In genomic region chr7:84690101-84690509, GRCm38 (mm10) we compare ENCODE assay signal across 8 mouse cellular contexts. TPM values are rescaled to one million over a fixed set of nuclear protein-coding genes. Genes with fewer than 3 reads are reported as not detected.
A peak's percentile ranks its signal among the peaks of the same experiment; 100 is the strongest.
DNase-seq lines count a peak whose midpoint lies in the region; ATAC-seq and TF ChIP-seq lines count a peak whose summit lies in the region.

No protein-coding gene starts in this region.

- peak overlapping the region; percentile 71 for H3K4me2 ChIP-seq in hindbrain, embryonic 13.5 days
- H3K4me2 ChIP-seq in midbrain, embryonic 14.5 days (ENCODE audit: low read length): peak overlapping the region; percentile 75

- H3K9ac ChIP-seq in hindbrain, embryonic 13.5 days: peak overlapping the region; percentile 69
- peak overlapping the region; percentile 44 for H3K9ac ChIP-seq in midbrain, embryonic 14.5 days (replicated peaks; ENCODE audit: low read length)

- H3K4me1 ChIP-seq in kidney, adult 2 months (ENCODE audit: control insufficient read depth, insufficient read depth, low read length): peaks cover 2% of the 10 kb centered on the region; the same call in 1 of the 2 replicates
- H3K4me1 ChIP-seq in bone marrow, adult 2 months (ENCODE audit: control insufficient read depth, insufficient read depth, low read length): no peaks in the 10 kb centered on the region; the same call in 1 of the 2 replicates
- peaks cover 5% of the 10 kb centered on the region for H3K4me1 ChIP-seq in hindbrain, embryonic 13.5 days (replicated peaks)
- H3K4me1 ChIP-seq in midbrain, embryonic 14.5 days (ENCODE audit: control insufficient read depth, insufficient read depth, low read length): 0 out of 2 replicates have a peak, but pooled peaks cover 3% of the 10 kb centered on the region

- intact Hi-C loops in left cerebral cortex, postnatal 14 days (cut with DNase I): loop anchor here (5.0 kb wide), 1 partner anchor 52 kb away; no protein-coding TSS in a partner anchor
- intact Hi-C loops in gastrocnemius, postnatal 14 days (cut with DNase I; ENCODE audit: low total_unique reads): no loop called here

- H3K36me3 ChIP-seq in kidney, adult 2 months (ENCODE audit: control insufficient read depth, insufficient read depth, low read length): no peaks in the 10 kb centered on the region
- H3K36me3 ChIP-seq in hindbrain, embryonic 13.5 days: no peaks in the 10 kb centered on the region
- H3K36me3 ChIP-seq in midbrain, embryonic 14.5 days (ENCODE audit: control insufficient read depth, insufficient read depth, low read length): no peaks in the 10 kb centered on the region

- H3K27ac ChIP-seq in kidney, adult 2 months (ENCODE audit: insufficient read depth, low read depth, low read length): no peak overlapping the region
- H3K27ac ChIP-seq in bone marrow, adult 2 months (ENCODE audit: control insufficient read depth, insufficient read depth, low read depth, low read length, poor library complexity): no peak overlapping the region
- no peak overlapping the region for H3K27ac ChIP-seq in hindbrain, embryonic 13.5 days
- H3K27ac ChIP-seq in midbrain, embryonic 14.5 days (replicated peaks; ENCODE audit: low read depth, low read length): no peak overlapping the region

- no peaks in the 10 kb centered on the region for H3K27me3 ChIP-seq in kidney, adult 2 months (replicated peaks; ENCODE audit: control insufficient read depth, insufficient read depth, low read length)
- no peaks in the 10 kb centered on the region for H3K27me3 ChIP-seq in hindbrain, embryonic 13.5 days
- no peaks in the 10 kb centered on the region for H3K27me3 ChIP-seq in midbrain, embryonic 14.5 days (ENCODE audit: control insufficient read depth, insufficient read depth, low read length)

- no peak for TF ChIP-seq CTCF in kidney, adult 2 months (conservative IDR thresholded peaks at IDR 0.05; ENCODE audit: insufficient read depth, insufficient read length, low read depth, low read length)
- no peak for TF ChIP-seq CTCF in bone marrow, adult 2 months (IDR thresholded peaks at IDR 0.05; ENCODE audit: control insufficient read depth, insufficient read depth, low read length)

- TF ChIP-seq POLR2A in kidney, adult 2 months (IDR thresholded peaks at IDR 0.05; ENCODE audit: low read depth, low read length): no peak
- no peak for TF ChIP-seq POLR2A in bone marrow, adult 2 months (IDR thresholded peaks at IDR 0.05; ENCODE audit: borderline replicate concordance, control insufficient read depth, low read depth, low read length)

- 7% methylated on average over 19 of the region's 19 CpGs for whole genome bisulfite sequencing in kidney, adult 2 months
- 18% methylated on average over 19 of the region's 19 CpGs for WGBS in bone marrow, adult 2 months
- 4% methylated on average over 19 of the region's 19 CpGs for WGBS in hindbrain, embryonic 13.5 days
- WGBS in midbrain, embryonic 14.5 days: 5% methylated on average over 19 of the region's 19 CpGs

- peak; percentile 95 for ATAC-seq in hindbrain, embryonic 13.5 days (ENCODE audit: low FRiP score)
- ATAC-seq in midbrain, embryonic 14.5 days (ENCODE audit: low FRiP score, low TSS enrichment): no peak

- peak overlapping the region; percentile 48 for H3K4me3 ChIP-seq in kidney, adult 2 months (ENCODE audit: insufficient read depth, low read depth, low read length)
- H3K4me3 ChIP-seq in bone marrow, adult 2 months (replicated peaks; ENCODE audit: control insufficient read depth, low read depth, low read length): peak overlapping the region; percentile 50
- H3K4me3 ChIP-seq in hindbrain, embryonic 13.5 days: peak overlapping the region; percentile 83
- peak overlapping the region; percentile 85 for H3K4me3 ChIP-seq in midbrain, embryonic 14.5 days (replicated peaks; ENCODE audit: low read depth, low read length)

- no peaks in the 10 kb centered on the region for H3K9me3 ChIP-seq in hindbrain, embryonic 13.5 days
- H3K9me3 ChIP-seq in midbrain, embryonic 14.5 days (ENCODE audit: control insufficient read depth, low read length): no peaks in the 10 kb centered on the region

- DNase-seq in kidney, adult 2 months: no peak
- DNase-seq in kidney, adult 8-10 months: no peak
- no peak for DNase-seq in midbrain, embryonic 14.5 days
- no peak for DNase-seq in left cerebral cortex, postnatal 14 days (ENCODE audit: low spot score in 2 of 2)
- no peak for DNase-seq in gastrocnemius, postnatal 14 days
- DNase-seq in urinary bladder, adult 2 months (ENCODE audit: low spot score): no peak

RNA-seq across cellular contexts. Expression of gene Zfand6, which starts 0.3 kb away (rescaled TPM):
- 62.5 and 237 TPM in 2 replicates for polyA plus RNA-seq in kidney, adult 2 months (2012; rRNA removed)
- polyA plus RNA-seq in bone marrow, adult 2 months (2011; ENCODE audit: insufficient read depth, insufficient read length, low replicate concordance, missing spikeins): 87.1 and 89.4 TPM in 2 replicates
- 219 TPM in 2 replicates for polyA plus RNA-seq in hindbrain, embryonic 13.5 days (2015; fragmentation: Nextera tagmentation; extraction: Ambion mirVana)
- 180 and 206 TPM in 2 replicates for polyA plus RNA-seq in midbrain, embryonic 14.5 days (2014; fragmentation: Nextera tagmentation; extraction: Ambion mirVana)
- total RNA-seq in left cerebral cortex, postnatal 14 days (2021): 10 to 100 TPM; 61.7 to 63.4 TPM
- 10 to 100 TPM; 92.1 to 92.5 TPM for total RNA-seq in gastrocnemius, postnatal 14 days (2021)
- polyA plus RNA-seq in urinary bladder, adult 2 months (2012; rRNA removed): 119 and 181 TPM in 2 replicates
